Mouse (Mus musculus) cortical plate, adult 2 months (tissue): ENCODE measurements around the gene Myo1b. TPM values are rescaled to one million over a fixed set of nuclear protein-coding genes. Genes with fewer than 3 reads are reported as not detected.

Experiments
- H3K27ac ChIP-seq: fragments of 200-500 bp; 2 replicates; pipeline ENCODE4 v1.5.1; 2012; ENCODE audit warnings: low read length, control low read depth, inconsistent platforms; ENCODE audit not compliant: insufficient read depth
- H3K4me1 ChIP-seq: fragments of 200-500 bp; 2 replicates; pipeline ENCODE4 v1.6.1; 2011; ENCODE audit warnings: low read length; ENCODE audit not compliant: control insufficient read depth, insufficient read depth
- H3K4me3 ChIP-seq: fragments of 200-500 bp; 2 replicates; pipeline ENCODE4 v1.5.1; 2011; ENCODE audit warnings: mild to moderate bottlenecking, low read length, control low read depth; ENCODE audit not compliant: insufficient read depth
- CTCF ChIP-seq: fragments of 200-500 bp; IDR thresholded peaks from 2 replicates; pipeline ENCODE4 v1.5.1; 2011; ENCODE audit warnings: mild to moderate bottlenecking, control low read depth, low read length; ENCODE audit not compliant: insufficient read depth; ENCODE audit errors: extremely low read depth
- POLR2A ChIP-seq: fragments of 200-500 bp; IDR thresholded peaks from 2 replicates; pipeline ENCODE4 v1.6.1; 2011; ENCODE audit warnings: mild to moderate bottlenecking, low read length, control low read depth; ENCODE audit not compliant: insufficient read depth; ENCODE audit errors: extremely low read depth
- polyA plus RNA-seq: library from polyadenylated mRNA; depleted of rRNA; stranded (reverse); fragments of >200 nt; gene quantifications from 2 replicates; pipeline ENCODE4 v1.2.3, GENCODE M21; 2012

The Myo1b gene
- polyA plus RNA-seq, 1 experiment = 31.5 TPM

DNA sequence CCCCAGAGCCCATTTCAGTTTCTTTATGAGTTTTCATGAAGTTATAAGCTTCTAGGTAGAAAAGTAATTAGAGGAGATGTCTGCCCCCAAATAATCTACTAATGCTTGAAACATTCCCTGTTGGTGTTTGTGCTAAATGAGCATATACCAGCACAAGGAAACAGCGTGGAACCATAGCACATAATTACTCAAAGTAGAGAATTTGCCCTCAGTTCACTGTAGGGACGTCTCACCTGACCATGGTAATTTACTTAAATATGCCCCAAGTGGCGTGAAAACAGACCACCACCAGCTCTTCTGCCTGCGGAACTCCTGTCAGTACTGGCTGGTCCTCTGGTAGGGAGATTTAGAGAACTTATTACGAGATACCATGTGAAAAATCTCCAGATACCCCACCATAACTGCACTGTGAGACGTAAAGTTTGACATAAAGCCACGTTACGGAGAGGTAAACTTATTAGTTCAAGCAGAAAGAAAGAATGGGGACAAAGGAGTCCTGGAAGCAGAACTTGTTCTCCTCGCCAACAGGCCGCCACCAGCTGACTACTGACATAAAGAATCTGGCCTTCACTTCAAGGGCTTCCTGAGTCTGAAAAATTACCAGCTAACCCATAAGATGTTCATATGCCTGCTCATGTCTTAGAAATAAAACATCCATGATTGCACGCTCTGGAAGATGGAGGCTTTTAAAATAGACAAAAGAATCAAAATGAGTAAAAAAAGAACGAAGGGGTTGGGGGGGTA is 111.4 kb downstream of the Myo1b start:
- H3K4me3 ChIP-seq = no peak overlapping the region
- TF ChIP-seq CTCF (no peak), POLR2A (no peak)
- H3K4me1 ChIP-seq = no peaks in the 10 kb centered on the region
- no peak overlapping the region for H3K27ac ChIP-seq

DNA sequence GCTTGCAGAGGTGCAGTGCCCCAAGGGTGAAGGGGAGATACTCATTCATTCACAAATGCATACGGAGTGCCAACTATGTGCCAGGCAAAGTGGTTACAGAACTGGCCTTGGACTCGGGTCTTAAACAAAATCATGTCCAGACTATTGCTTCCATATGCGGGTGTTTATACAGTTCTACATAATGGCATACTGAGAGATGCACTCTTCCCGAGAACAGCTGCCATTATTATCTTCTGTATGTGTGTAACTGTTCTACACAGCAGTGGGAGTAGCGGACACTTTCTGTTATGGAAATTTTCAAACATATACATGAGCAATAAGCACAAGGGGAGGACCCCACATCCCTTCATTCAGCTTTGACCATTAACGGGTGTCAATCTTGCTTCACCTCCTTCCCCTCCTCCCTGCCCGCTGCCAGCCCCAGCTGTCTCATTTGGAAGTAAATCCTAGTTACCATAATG is 117.8 kb downstream of the Myo1b start:
- TF ChIP-seq POLR2A (no peak), CTCF (no peak)
- Histone ChIP-seq H3K4me1 (no peaks in the 10 kb centered on the region; the same call in 1 of the 2 replicates), H3K4me3 (no peak overlapping the region), H3K27ac (no peak overlapping the region)

DNA sequence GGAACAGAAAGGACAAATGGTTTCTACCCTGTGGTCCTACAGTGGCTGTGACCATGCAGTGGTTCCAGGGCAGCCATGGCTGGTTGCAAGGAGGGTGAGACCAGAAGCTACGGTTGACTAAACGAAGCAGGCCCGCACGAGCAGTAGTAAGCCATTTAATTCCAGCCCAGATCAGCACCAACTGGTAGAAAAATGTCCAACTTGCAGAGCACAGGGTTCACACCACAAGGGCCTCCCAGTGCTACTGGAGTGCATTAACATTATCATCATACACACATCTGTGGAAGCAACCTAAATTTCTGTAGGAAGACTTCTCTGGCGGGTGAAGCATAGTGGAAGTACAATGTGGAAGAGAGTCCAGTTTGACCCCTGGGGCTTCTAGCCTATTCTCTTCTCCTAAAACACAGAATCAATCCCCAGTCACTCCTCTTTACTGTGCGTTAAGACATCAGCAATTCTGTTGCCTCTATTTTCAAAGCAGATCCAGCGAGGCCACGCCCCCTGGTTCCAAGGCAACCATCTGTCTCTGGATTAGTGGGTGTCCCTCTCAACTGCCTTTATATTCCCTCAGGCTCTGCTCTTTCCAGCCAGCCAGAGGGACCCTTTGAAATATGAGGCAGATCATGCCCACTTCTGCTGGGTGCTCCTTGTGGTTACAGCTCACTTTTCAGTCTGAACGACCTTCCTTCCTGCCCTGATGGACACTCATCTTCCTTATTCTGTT is 120.1 kb downstream of the Myo1b start:
- TF ChIP-seq CTCF = no peak
- TF ChIP-seq POLR2A = no peak
- Histone ChIP-seq H3K4me3 (no peak overlapping the region), H3K27ac (no peak overlapping the region), H3K4me1 (no peaks in the 10 kb centered on the region; the same call in 1 of the 2 replicates)

DNA sequence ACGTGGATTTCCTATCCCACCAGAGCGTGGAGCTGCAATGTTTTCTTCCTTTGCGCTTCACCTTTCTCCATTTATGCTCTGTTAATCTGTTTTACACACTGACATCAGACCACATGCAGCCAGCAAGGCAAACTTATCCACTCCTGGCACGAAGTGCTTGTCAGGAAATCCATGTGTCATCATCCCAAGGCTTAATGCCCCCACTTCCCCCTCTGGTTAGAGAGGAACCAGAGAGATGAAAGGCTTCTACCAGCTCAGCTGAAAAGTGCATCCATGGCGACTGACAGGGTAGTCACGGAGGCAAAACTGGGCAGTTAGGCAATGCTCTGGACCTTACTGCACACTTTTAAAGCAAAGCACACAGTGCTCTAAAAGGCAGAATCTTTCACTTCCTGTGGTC is 126.6 kb downstream of the Myo1b start:
- TF ChIP-seq CTCF (no peak), POLR2A (no peak)
- no peak overlapping the region for H3K27ac ChIP-seq
- no peak overlapping the region for H3K4me3 ChIP-seq
- no peaks in the 10 kb centered on the region for H3K4me1 ChIP-seq

DNA sequence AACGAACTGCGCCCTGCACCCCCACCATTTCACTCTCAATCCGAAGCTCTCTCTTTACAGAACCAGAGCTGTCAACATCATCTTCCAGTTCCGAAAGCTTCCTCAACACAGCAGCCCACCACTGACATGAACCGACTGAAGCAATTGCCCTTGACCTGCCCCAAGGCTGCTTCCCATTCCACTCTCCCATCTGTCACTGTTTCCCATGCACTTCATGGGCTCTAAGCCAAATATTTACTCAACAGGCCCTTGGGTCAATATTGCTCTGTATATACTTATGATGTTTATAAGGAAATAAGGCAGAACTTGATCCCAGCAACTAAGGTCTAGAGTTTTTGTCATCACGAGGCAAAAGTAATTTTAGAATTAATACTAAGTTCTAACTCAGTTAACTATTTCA is 133.8 kb downstream of the Myo1b start:
- H3K4me3 ChIP-seq = no peak overlapping the region
- H3K4me1 ChIP-seq = no peaks in the 10 kb centered on the region
- TF ChIP-seq POLR2A (no peak), CTCF (no peak)
- no peak overlapping the region for H3K27ac ChIP-seq

DNA sequence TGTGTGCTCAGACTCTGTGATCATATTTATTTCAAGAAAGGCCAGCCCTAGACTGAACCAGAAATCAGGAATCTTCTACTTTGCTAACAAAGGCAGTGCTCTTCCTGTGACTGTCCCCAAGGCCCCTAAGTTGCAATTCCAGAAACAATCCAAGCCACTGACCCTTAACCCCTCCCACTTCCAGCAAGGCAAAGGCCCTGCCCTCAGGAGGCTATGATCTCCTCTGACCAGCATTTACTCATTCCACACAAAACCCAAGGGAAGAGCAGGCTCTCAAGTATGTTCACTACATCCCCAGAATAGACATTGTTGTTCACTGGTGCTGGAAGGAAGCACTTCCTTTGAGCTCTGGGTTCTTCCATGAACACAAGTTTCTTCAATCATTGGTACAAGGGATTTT is 135.5 kb downstream of the Myo1b start:
- no peak overlapping the region for H3K4me3 ChIP-seq
- TF ChIP-seq POLR2A (no peak), CTCF (no peak)
- no peak overlapping the region for H3K27ac ChIP-seq
- H3K4me1 ChIP-seq = no peaks in the 10 kb centered on the region

DNA sequence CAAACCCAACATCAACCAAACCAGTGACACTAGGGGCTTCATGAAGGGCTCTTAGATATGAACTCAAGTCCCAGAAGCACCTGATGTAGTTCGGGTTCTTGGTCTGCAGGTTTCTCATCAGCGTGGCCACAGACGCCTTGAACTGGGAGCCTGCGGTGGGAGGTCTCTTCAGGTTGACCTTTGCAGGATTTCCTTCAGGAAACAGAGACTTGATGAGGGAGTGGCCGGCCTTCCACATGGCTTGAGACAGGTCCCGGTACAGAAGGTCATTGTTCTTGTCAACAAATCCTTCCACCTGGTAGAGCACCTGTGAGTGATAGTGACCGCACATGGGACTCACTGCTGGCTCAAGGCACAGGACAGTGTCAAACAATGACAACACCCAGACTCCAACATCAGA is 137.6 kb downstream of the Myo1b start:
- Histone ChIP-seq H3K4me3 (no peak overlapping the region), H3K4me1 (no peaks in the 10 kb centered on the region), H3K27ac (no peak overlapping the region)
- TF ChIP-seq POLR2A (no peak), CTCF (no peak)

DNA sequence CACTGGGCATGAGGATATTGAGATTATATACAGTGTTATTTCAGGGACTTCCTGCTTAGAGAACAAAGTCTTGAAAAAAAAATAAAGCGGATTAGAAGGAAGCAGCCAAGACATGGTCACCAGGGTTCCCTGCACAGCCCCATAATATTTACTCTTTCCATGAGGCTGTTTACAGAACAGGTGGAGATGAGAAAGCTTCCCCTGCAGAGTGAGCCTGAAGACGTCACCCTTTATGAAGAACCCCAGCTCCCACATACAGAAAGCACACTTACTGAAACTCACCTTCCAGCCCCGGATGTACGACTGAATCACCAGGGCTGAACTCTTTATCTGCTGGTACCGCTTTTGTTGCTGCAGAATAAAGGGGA is 145.4 kb downstream of the Myo1b start:
- no peak overlapping the region for H3K4me3 ChIP-seq
- 0 out of 2 replicates have a peak overlapping the region, but pooled peaks have one; percentile 29 for H3K27ac ChIP-seq
- no peak for TF ChIP-seq POLR2A
- no peak for TF ChIP-seq CTCF
- no peaks in the 10 kb centered on the region for H3K4me1 ChIP-seq

DNA sequence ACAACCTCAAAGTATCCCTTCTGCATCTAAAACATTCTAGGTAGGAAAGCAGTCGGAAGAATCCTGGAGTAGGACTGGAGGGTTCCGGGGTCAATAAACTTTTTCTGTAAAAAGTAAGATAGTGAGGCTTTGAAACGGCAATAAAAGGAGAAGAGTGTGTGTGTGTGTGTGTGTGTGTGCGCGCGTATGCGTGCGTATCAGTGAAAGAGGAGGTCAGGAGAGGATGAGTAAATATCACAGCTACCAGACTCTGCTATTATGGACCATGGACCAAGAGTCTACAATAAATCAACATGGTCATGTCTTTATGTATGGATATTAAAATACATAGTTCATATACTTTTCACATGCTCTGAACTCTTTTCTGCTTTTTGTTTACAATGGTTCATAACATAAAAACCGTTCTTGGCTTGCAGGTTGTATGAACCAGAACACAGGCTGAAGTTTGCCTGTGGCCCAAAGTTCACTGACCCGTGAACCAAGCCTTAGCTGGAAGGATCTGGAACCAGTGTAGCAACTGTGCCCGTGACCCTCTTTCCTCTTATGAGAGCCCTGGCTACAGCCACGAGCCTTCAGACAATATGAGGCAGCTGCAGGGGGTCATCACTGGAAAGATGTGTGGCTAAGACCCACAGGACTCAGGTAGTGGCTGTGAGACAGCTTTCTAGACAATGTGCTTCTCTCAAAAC is 145.9 kb downstream of the Myo1b start:
- no peak overlapping the region for H3K4me3 ChIP-seq
- H3K27ac ChIP-seq = no peak overlapping the region
- TF ChIP-seq CTCF (no peak), POLR2A (no peak)
- H3K4me1 ChIP-seq = no peaks in the 10 kb centered on the region; the same call in 1 of the 2 replicates
